Mouse (Mus musculus): ENCODE measurements at regions not wholly inside any gene's neighbourhood (a gene's known extent, or its start where the extent isn't known, plus 50 kb on each side); places are given as distances from the start of the nearest gene placed in this dataset.

DNA sequence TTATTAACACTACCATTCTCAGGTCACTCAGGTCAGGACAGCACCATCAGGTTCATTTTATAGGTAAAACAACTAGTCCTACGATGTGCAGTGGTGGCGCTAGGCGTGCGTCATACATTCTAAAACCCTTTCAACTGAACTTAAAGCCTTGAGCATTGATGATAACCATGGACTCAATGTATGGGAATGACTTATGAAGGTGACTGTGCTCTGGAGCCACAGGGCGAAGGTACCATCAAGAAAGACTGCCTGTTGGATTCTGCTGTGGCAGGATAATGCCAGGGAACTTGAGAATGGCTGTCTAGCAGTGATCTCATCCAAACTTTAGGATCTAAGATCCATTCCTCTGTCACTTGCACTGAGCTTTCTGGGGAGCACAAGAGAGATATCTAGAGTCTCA, 184.7 kb downstream of the Fam43a start:
- Histone ChIP-seq H3K4me1 (peaks cover 13% of the 10 kb centered on the region), H3K27me3 (no peaks in the 10 kb centered on the region), H3K4me3 (no peak overlapping the region), H3K9ac (no peak overlapping the region), H3K9me3 (no peaks in the 10 kb centered on the region), H3K27ac (no peak overlapping the region), H3K4me2 (no peak overlapping the region), H3K36me3 (no peaks in the 10 kb centered on the region)
- ATAC-seq (ENCODE audit: borderline replicate concordance, extremely low read depth, low FRiP score, low TSS enrichment), result no peak
- WGBS, result 92% methylated on average over 5 of the region's 5 CpGs

DNA sequence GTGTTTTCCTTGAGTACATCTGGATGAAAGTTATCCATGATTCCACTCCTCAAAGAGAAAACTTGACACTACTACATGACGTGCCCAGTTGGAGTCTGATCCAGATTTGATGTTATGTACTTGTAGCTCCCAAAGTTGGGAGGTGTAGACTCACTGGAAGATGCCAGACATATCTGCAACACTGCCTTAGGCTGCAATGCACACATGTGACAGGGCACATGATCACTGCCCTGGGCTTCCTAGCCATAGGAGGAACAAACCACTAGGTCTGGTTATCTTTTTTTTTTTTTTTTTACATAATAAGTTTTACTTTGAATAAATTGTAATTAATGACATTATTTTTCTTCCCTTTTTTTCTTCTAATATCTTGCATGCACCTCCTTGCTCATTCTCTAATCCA, 185.4 kb downstream of the Fam43a start:
- WGBS, result 89% methylated on average over 1 of the region's 1 CpGs
- Histone ChIP-seq H3K27me3 (no peaks in the 10 kb centered on the region), H3K4me1 (peaks cover 20% of the 10 kb centered on the region), H3K4me3 (no peak overlapping the region), H3K9me3 (no peaks in the 10 kb centered on the region), H3K27ac (no peak overlapping the region), H3K36me3 (no peaks in the 10 kb centered on the region), H3K9ac (no peak overlapping the region), H3K4me2 (no peak overlapping the region)
- ATAC-seq (ENCODE audit: borderline replicate concordance, extremely low read depth, low FRiP score, low TSS enrichment), result no peak

DNA sequence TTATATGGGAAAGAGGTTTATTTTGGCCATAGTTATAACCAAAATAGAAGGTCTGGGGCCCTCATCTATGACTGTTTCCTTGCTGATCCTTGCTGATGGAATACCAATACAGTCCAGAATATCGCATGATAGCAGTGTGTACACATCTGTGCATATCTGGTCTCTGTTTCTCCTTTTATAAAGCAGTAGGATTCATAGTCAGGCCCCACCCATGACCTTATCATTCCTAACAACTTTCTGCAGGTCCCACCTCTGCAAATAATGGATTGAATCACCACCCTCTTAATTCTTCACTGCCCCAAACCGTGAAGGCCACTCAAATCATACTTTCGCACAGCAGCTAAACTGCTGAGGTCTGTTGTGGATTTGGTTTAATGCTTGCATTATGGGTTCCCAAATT, 186.5 kb downstream of the Fam43a start:
- WGBS, result 85% methylated on average over 3 of the region's 3 CpGs
- H3K36me3 ChIP-seq, result no peaks in the 10 kb centered on the region
- H3K9ac ChIP-seq, result no peak overlapping the region
- no peak for ATAC-seq (ENCODE audit: borderline replicate concordance, extremely low read depth, low FRiP score, low TSS enrichment)
- peaks cover 31% of the 10 kb centered on the region for H3K4me1 ChIP-seq
- H3K4me2 ChIP-seq, result no peak overlapping the region
- no peak overlapping the region for H3K4me3 ChIP-seq
- no peaks in the 10 kb centered on the region for H3K27me3 ChIP-seq
- H3K27ac ChIP-seq, result no peak overlapping the region
- H3K9me3 ChIP-seq, result no peaks in the 10 kb centered on the region

GRCm38 (mm10) chr16:30787351-30787750, 187.8 kb downstream of the Fam43a start:
- Histone ChIP-seq H3K4me3 (no peak overlapping the region), H3K4me2 (no peak overlapping the region), H3K4me1 (peaks cover 44% of the 10 kb centered on the region), H3K36me3 (no peaks in the 10 kb centered on the region), H3K27ac (no peak overlapping the region), H3K27me3 (no peaks in the 10 kb centered on the region), H3K9ac (no peak overlapping the region), H3K9me3 (no peaks in the 10 kb centered on the region)
- WGBS, result 89% methylated on average over 1 of the region's 1 CpGs
- ATAC-seq (ENCODE audit: borderline replicate concordance, extremely low read depth, low FRiP score, low TSS enrichment), result no peak

GRCm38 (mm10) chr16:30788321-30788781, 188.8 kb downstream of the Fam43a start:
- no peak for ATAC-seq (ENCODE audit: borderline replicate concordance, extremely low read depth, low FRiP score, low TSS enrichment)
- no peak overlapping the region for H3K4me2 ChIP-seq
- H3K9me3 ChIP-seq, result no peaks in the 10 kb centered on the region
- 38% methylated on average over 11 of the region's 11 CpGs for WGBS
- no peak overlapping the region for H3K4me3 ChIP-seq
- no peaks in the 10 kb centered on the region for H3K27me3 ChIP-seq
- peaks cover 54% of the 10 kb centered on the region for H3K4me1 ChIP-seq
- no peaks in the 10 kb centered on the region for H3K36me3 ChIP-seq
- H3K9ac ChIP-seq, result no peak overlapping the region
- peak overlapping the region; percentile 97 for H3K27ac ChIP-seq

GRCm38 (mm10) chr16:30788944-30789781, 189.6 kb downstream of the Fam43a start:
- Histone ChIP-seq H3K9me3 (no peaks in the 10 kb centered on the region), H3K4me3 (no peak overlapping the region), H3K4me1 (peaks cover 57% of the 10 kb centered on the region), H3K27ac (peak overlapping the region; percentile 97), H3K4me2 (no peak overlapping the region), H3K36me3 (no peaks in the 10 kb centered on the region), H3K9ac (no peak overlapping the region), H3K27me3 (no peaks in the 10 kb centered on the region)
- 73% methylated on average over 15 of the region's 15 CpGs for WGBS
- ATAC-seq (ENCODE audit: borderline replicate concordance, extremely low read depth, low FRiP score, low TSS enrichment), result no peak

DNA sequence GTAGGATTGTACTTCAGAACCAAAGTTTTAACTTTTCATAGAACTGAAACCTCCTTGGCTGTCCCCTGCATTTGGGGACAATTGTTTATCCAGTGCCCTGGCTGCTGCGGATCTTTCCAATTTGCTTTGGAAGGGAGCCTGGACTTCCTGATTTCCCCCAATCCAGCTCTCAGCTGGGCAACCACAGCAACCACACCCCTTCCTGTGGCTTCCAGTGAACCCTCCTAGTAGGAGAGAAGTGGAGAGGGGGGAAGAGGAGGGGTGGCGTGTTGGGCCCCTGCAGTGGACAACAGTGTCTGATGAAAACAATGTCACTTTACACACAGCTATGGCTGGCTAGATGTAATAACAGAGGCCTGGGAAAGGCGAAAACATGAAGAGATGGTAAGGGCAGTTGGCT, 190.5 kb downstream of the Fam43a start:
- Histone ChIP-seq H3K4me1 (peaks cover 58% of the 10 kb centered on the region), H3K27ac (peak overlapping the region; percentile 97), H3K36me3 (no peaks in the 10 kb centered on the region), H3K9ac (peak overlapping the region; percentile 26; the same call in 1 of the 2 replicates), H3K27me3 (no peaks in the 10 kb centered on the region), H3K9me3 (no peaks in the 10 kb centered on the region), H3K4me2 (peak overlapping the region; percentile 32), H3K4me3 (no peak overlapping the region)
- ATAC-seq (ENCODE audit: borderline replicate concordance, extremely low read depth, low FRiP score, low TSS enrichment), result peak; percentile 86
- 6% methylated on average over 3 of the region's 3 CpGs for WGBS

GRCm38 (mm10) chr16:30790551-30791001, 191.1 kb downstream of the Fam43a start:
- H3K4me1 ChIP-seq, result peaks cover 63% of the 10 kb centered on the region
- H3K27ac ChIP-seq, result peak overlapping the region; percentile 97
- H3K9ac ChIP-seq, result peak overlapping the region; percentile 26; the same call in 1 of the 2 replicates
- no peaks in the 10 kb centered on the region for H3K9me3 ChIP-seq
- peak overlapping the region; percentile 32 for H3K4me2 ChIP-seq
- peak; percentile 83 for ATAC-seq (ENCODE audit: borderline replicate concordance, extremely low read depth, low FRiP score, low TSS enrichment)
- H3K27me3 ChIP-seq, result no peaks in the 10 kb centered on the region
- WGBS, result 9% methylated on average over 4 of the region's 4 CpGs
- no peak overlapping the region for H3K4me3 ChIP-seq
- no peaks in the 10 kb centered on the region for H3K36me3 ChIP-seq

- H3K36me3 ChIP-seq, result no peaks in the 10 kb centered on the region
- no peaks in the 10 kb centered on the region for H3K9me3 ChIP-seq
- no peaks in the 10 kb centered on the region for H3K27me3 ChIP-seq
- H3K27ac ChIP-seq, result peak overlapping the region; percentile 97
- H3K4me3 ChIP-seq, result no peak overlapping the region
- no peak for ATAC-seq (ENCODE audit: borderline replicate concordance, extremely low read depth, low FRiP score, low TSS enrichment)
- peaks cover 63% of the 10 kb centered on the region for H3K4me1 ChIP-seq
- 47% methylated on average over 10 of the region's 10 CpGs for WGBS
- H3K9ac ChIP-seq, result no peak overlapping the region
- no peak overlapping the region for H3K4me2 ChIP-seq
Measured at GRCm38 (mm10) chr16:30791048-30791855, 191.7 kb downstream of the Fam43a start.

DNA sequence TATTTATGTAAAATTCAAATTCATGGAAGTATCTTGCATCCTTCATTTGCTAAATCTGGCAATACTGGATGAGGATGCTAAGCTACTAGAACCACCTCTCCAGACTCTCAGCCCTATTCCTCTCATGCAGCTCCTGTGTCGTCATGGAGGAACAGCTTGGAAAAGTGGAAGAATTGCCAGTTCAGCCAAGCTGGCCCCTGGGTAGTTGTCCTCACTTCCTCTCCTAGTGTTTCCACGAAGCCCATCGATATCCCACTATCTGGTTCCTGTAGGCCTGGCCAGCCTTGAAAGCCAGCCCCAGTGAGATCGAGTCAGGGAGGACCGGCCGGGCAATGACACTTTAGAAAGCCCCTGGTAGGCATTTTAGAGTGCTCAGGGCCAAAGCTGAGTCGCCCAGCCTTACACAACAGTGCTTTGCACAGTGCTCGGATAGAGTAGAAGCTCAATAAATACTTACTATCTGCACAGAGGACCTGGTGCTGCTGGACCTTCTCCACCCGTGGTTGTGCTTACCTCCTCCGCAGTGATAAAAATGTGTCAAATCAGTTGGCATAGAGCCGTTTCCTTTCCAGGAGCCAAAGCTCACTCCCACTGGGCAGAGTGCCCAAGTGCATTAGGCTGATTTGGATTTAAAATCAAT, 193.3 kb downstream of the Fam43a start:
- WGBS, result 55% methylated on average over 11 of the region's 11 CpGs
- H3K36me3 ChIP-seq, result no peaks in the 10 kb centered on the region
- H3K9ac ChIP-seq, result no peak overlapping the region
- 0 out of 2 replicates have a peak overlapping the region, but pooled peaks have one; percentile 32 for H3K27ac ChIP-seq
- no peaks in the 10 kb centered on the region for H3K27me3 ChIP-seq
- no peak overlapping the region for H3K4me2 ChIP-seq
- no peak overlapping the region for H3K4me3 ChIP-seq
- ATAC-seq (ENCODE audit: borderline replicate concordance, extremely low read depth, low FRiP score, low TSS enrichment), result no peak
- H3K9me3 ChIP-seq, result no peaks in the 10 kb centered on the region
- H3K4me1 ChIP-seq, result peaks cover 66% of the 10 kb centered on the region

DNA sequence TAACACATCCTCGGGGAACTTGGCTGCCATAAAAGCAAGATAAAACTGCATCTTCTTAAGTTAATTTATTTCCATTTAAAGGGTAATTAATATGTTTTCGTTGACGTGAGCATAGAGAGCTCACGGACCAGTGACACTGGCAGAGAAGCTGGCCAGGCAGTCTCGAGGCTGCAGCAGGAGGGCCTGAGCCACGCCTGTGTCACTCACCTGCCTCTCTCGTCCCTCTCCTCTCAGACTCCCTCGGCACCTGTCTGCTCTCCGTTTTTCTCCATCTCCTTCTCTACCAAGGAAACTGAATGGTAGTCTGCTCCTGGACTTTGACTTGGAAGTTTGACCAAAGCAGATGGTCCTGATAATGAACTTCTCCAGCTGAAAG, 193.8 kb downstream of the Fam43a start:
- no peaks in the 10 kb centered on the region for H3K27me3 ChIP-seq
- no peaks in the 10 kb centered on the region for H3K9me3 ChIP-seq
- no peak overlapping the region for H3K4me2 ChIP-seq
- H3K36me3 ChIP-seq, result no peaks in the 10 kb centered on the region
- H3K27ac ChIP-seq, result no peak overlapping the region
- WGBS, result 30% methylated on average over 9 of the region's 9 CpGs
- H3K4me1 ChIP-seq, result peaks cover 63% of the 10 kb centered on the region
- H3K9ac ChIP-seq, result no peak overlapping the region
- ATAC-seq (ENCODE audit: borderline replicate concordance, extremely low read depth, low FRiP score, low TSS enrichment), result no peak
- H3K4me3 ChIP-seq, result no peak overlapping the region
